Mouse (Mus musculus): ENCODE results near the gene Urod. TPM values are rescaled to one million over a fixed set of nuclear protein-coding genes. Genes with fewer than 3 reads are reported as not detected.

Urod gene
- total RNA-seq, 1 experiment = 65.8 TPM

- TF ChIP-seq MAFK (IDR thresholded peaks at IDR 0.05; ENCODE audit: insufficient read depth, low read depth, low read length) = no peak
- TF ChIP-seq CHD2 (IDR thresholded peaks at IDR 0.05; ENCODE audit: low read depth, low read length) = no peak
- no peak for TF ChIP-seq ZC3H11A (IDR thresholded peaks at IDR 0.05; ENCODE audit: borderline replicate concordance, low read depth, low read length)
- TF ChIP-seq HCFC1 (IDR thresholded peaks at IDR 0.05; ENCODE audit: borderline replicate concordance, insufficient read depth, low read length) = no peak
- no peak for TF ChIP-seq ZNF384 (IDR thresholded peaks at IDR 0.05; ENCODE audit: low read depth, low read length)
- no peak overlapping the region for H3K4me3 ChIP-seq (ENCODE audit: insufficient read depth in 1 of 2, low read depth in 1 of 2, low read length in 2 of 2, poor library complexity in 1 of 2, severe bottlenecking in 1 of 2)
- H3K27ac ChIP-seq (ENCODE audit: insufficient read depth, low read depth, low read length, poor library complexity, severe bottlenecking) = no peak overlapping the region
- DNase-seq (ENCODE audit: low read depth, low spot score) = no peak
- H3K36me3 ChIP-seq (ENCODE audit: control insufficient read depth, insufficient read depth, low read length, poor library complexity, severe bottlenecking) = peaks cover 3% of the 10 kb centered on the region
- H3K9ac ChIP-seq (ENCODE audit: insufficient read depth, low read depth, low read length, poor library complexity, severe bottlenecking) = no peak overlapping the region
- in situ Hi-C loops (cut with MboI; ENCODE audit: low sequenced_read_pairs in 2 of 2, unreplicated experiment in 2 of 2) = no loop called here
- no peaks in the 10 kb centered on the region for H3K9me3 ChIP-seq (ENCODE audit: control insufficient read depth, insufficient read depth, low read depth, low read length)
- no peaks in the 10 kb centered on the region for H3K4me1 ChIP-seq (ENCODE audit: control insufficient read depth in 2 of 2, insufficient read depth in 2 of 2, low read length in 2 of 2, poor library complexity in 1 of 2)
Observed at GRCm38 (mm10) chr4:117031105-117031504, 36.9 kb upstream of the Urod start.

GRCm38 (mm10) chr4:117023469-117023868 lies 29.3 kb upstream of the Urod start:
- H3K36me3 ChIP-seq (ENCODE audit: control insufficient read depth, insufficient read depth, low read length, poor library complexity, severe bottlenecking) = peaks cover 9% of the 10 kb centered on the region
- peaks cover 2 to 3% of the 10 kb centered on the region in 2 experiments; a peak in 1 of 4 replicates for H3K4me1 ChIP-seq (ENCODE audit: control insufficient read depth in 2 of 2, insufficient read depth in 2 of 2, low read length in 2 of 2, poor library complexity in 1 of 2)
- H3K27ac ChIP-seq (ENCODE audit: insufficient read depth, low read depth, low read length, poor library complexity, severe bottlenecking) = no peak overlapping the region
- no peak for DNase-seq (ENCODE audit: low read depth, low spot score)
- no peak overlapping the region for H3K9ac ChIP-seq (ENCODE audit: insufficient read depth, low read depth, low read length, poor library complexity, severe bottlenecking)
- in situ Hi-C loops (cut with MboI; ENCODE audit: low sequenced_read_pairs in 2 of 2, unreplicated experiment in 2 of 2) = no loop called here
- no peak overlapping the region for H3K4me3 ChIP-seq (ENCODE audit: insufficient read depth in 1 of 2, low read depth in 1 of 2, low read length in 2 of 2, poor library complexity in 1 of 2, severe bottlenecking in 1 of 2)
- no peak for TF ChIP-seq ZC3H11A (IDR thresholded peaks at IDR 0.05; ENCODE audit: borderline replicate concordance, low read depth, low read length)
- no peak for TF ChIP-seq CHD2 (IDR thresholded peaks at IDR 0.05; ENCODE audit: low read depth, low read length)
- TF ChIP-seq HCFC1 (IDR thresholded peaks at IDR 0.05; ENCODE audit: borderline replicate concordance, insufficient read depth, low read length) = no peak
- TF ChIP-seq MAFK (IDR thresholded peaks at IDR 0.05; ENCODE audit: insufficient read depth, low read depth, low read length) = no peak
- TF ChIP-seq ZNF384 (IDR thresholded peaks at IDR 0.05; ENCODE audit: low read depth, low read length) = no peak
- no peaks in the 10 kb centered on the region for H3K9me3 ChIP-seq (ENCODE audit: control insufficient read depth, insufficient read depth, low read depth, low read length)

- peaks cover 2 to 3% of the 10 kb centered on the region in 2 experiments; a peak in 1 of 4 replicates for H3K4me1 ChIP-seq (ENCODE audit: control insufficient read depth in 2 of 2, insufficient read depth in 2 of 2, low read length in 2 of 2, poor library complexity in 1 of 2)
- H3K27ac ChIP-seq (ENCODE audit: insufficient read depth, low read depth, low read length, poor library complexity, severe bottlenecking) = no peak within 1 kb of the TSS
- H3K9me3 ChIP-seq (ENCODE audit: control insufficient read depth, insufficient read depth, low read depth, low read length) = no peaks in the 10 kb centered on the region
- in situ Hi-C loops (cut with MboI; ENCODE audit: low sequenced_read_pairs in 2 of 2, unreplicated experiment in 2 of 2) = no loop called here
- peak within 1 kb of the TSS; percentile 98 for H3K9ac ChIP-seq (ENCODE audit: insufficient read depth, low read depth, low read length, poor library complexity, severe bottlenecking)
- peaks cover 7% of the 10 kb centered on the region for H3K36me3 ChIP-seq (ENCODE audit: control insufficient read depth, insufficient read depth, low read length, poor library complexity, severe bottlenecking)
- TF ChIP-seq CHD2 (IDR thresholded peaks at IDR 0.05; ENCODE audit: low read depth, low read length) (no peak), ZNF384 (IDR thresholded peaks at IDR 0.05; ENCODE audit: low read depth, low read length) (no peak), ZC3H11A (IDR thresholded peaks at IDR 0.05; ENCODE audit: borderline replicate concordance, low read depth, low read length) (no peak), MAFK (IDR thresholded peaks at IDR 0.05; ENCODE audit: insufficient read depth, low read depth, low read length) (no peak), HCFC1 (IDR thresholded peaks at IDR 0.05; ENCODE audit: borderline replicate concordance, insufficient read depth, low read length) (peak; percentile 82)
- peak; percentile 91 for DNase-seq (ENCODE audit: low read depth, low spot score)
- peak within 1 kb of the TSS; percentile 94 to 97 for H3K4me3 ChIP-seq (ENCODE audit: insufficient read depth in 1 of 2, low read depth in 1 of 2, low read length in 2 of 2, poor library complexity in 1 of 2, severe bottlenecking in 1 of 2)
Observed at GRCm38 (mm10) chr4:117019206-117020134, 25.3 kb upstream of the Urod start, which contains the start of gene Eif2b3. TSS of gene Eif2b3 (plus strand) at chr4:117019402.

- in situ Hi-C loops (cut with MboI; ENCODE audit: low sequenced_read_pairs in 2 of 2, unreplicated experiment in 2 of 2) = no loop called here
- no peak overlapping the region for H3K9ac ChIP-seq (ENCODE audit: insufficient read depth, low read depth, low read length, poor library complexity, severe bottlenecking)
- no peaks in the 10 kb centered on the region for H3K9me3 ChIP-seq (ENCODE audit: control insufficient read depth, insufficient read depth, low read depth, low read length)
Observed at GRCm38 (mm10) chr4:117018327-117018726, 24.1 kb upstream of the Urod start.

More at GRCm38 (mm10) chr4:117018327-117018726, 24.1 kb upstream of the Urod start:
- Histone ChIP-seq H3K4me1 (ENCODE audit: control insufficient read depth in 2 of 2, insufficient read depth in 2 of 2, low read length in 2 of 2, poor library complexity in 1 of 2) (peaks cover 4 to 6% of the 10 kb centered on the region in 2 experiments; a peak in 3 of 4 replicates), H3K4me3 (ENCODE audit: insufficient read depth in 1 of 2, low read depth in 1 of 2, low read length in 2 of 2, poor library complexity in 1 of 2, severe bottlenecking in 1 of 2) (no peak overlapping the region), H3K27ac (ENCODE audit: insufficient read depth, low read depth, low read length, poor library complexity, severe bottlenecking) (no peak overlapping the region), H3K36me3 (ENCODE audit: control insufficient read depth, insufficient read depth, low read length, poor library complexity, severe bottlenecking) (peaks cover 7% of the 10 kb centered on the region)
- DNase-seq (ENCODE audit: low read depth, low spot score) = no peak
- no peak for TF ChIP-seq HCFC1 (IDR thresholded peaks at IDR 0.05; ENCODE audit: borderline replicate concordance, insufficient read depth, low read length)
- TF ChIP-seq CHD2 (IDR thresholded peaks at IDR 0.05; ENCODE audit: low read depth, low read length) = no peak
- TF ChIP-seq ZC3H11A (IDR thresholded peaks at IDR 0.05; ENCODE audit: borderline replicate concordance, low read depth, low read length) = no peak
- no peak for TF ChIP-seq MAFK (IDR thresholded peaks at IDR 0.05; ENCODE audit: insufficient read depth, low read depth, low read length)
- no peak for TF ChIP-seq ZNF384 (IDR thresholded peaks at IDR 0.05; ENCODE audit: low read depth, low read length)
